Mouse (Mus musculus) neural tube, embryonic 11.5 days (tissue): ENCODE data around the gene Nrg3. TPM values are rescaled to one million over a fixed set of nuclear protein-coding genes. Genes with fewer than 3 reads are reported as not detected.

Experiments
- ATAC-seq: fragments of 200-750 bp; cut with Nextera tagmentation; 2 replicates; pipeline ENCODE4 v1.8.0; 2017; ENCODE audit warnings: moderate number of reproducible peaks, mild to moderate bottlenecking, moderate TSS enrichment, moderate library complexity; ENCODE audit not compliant: insufficient read depth, low FRiP score, low TSS enrichment
- DNase-seq: peaks from one replicate; pipeline ENCODE4 v3.0.0-alpha.2; 2015; ENCODE audit warnings: low spot score
- H3K27ac ChIP-seq: fragments of 300-500 bp; sonication (generic); 2 replicates; pipeline ENCODE4 v1.5.1; 2014; ENCODE audit warnings: low read depth, mild to moderate bottlenecking, low read length
- H3K27me3 ChIP-seq: fragments of 300-500 bp; sonication (generic); 2 replicates; pipeline ENCODE4 v1.6.1; 2014; ENCODE audit warnings: mild to moderate bottlenecking, low read length, mixed read lengths; ENCODE audit not compliant: control insufficient read depth, insufficient read depth
- H3K36me3 ChIP-seq: fragments of 300-500 bp; sonication (generic); 2 replicates; pipeline ENCODE4 v1.6.1; 2014; ENCODE audit warnings: mild to moderate bottlenecking, low read length, moderate library complexity, mixed read lengths; ENCODE audit not compliant: control insufficient read depth, insufficient read depth
- H3K4me1 ChIP-seq: fragments of 300-500 bp; sonication (generic); 2 replicates; pipeline ENCODE4 v1.6.1; 2014; ENCODE audit warnings: low read length, mixed read lengths; ENCODE audit not compliant: control insufficient read depth, insufficient read depth
- H3K4me2 ChIP-seq: fragments of 300-500 bp; sonication (generic); 2 replicates; pipeline ENCODE4 v1.6.1; 2014; ENCODE audit warnings: low read depth, mild to moderate bottlenecking, moderate library complexity
- H3K4me3 ChIP-seq: fragments of 300-500 bp; sonication (generic); 2 replicates; pipeline ENCODE4 v1.5.1; 2014; ENCODE audit warnings: low read depth, low read length
- H3K9ac ChIP-seq: fragments of 300-500 bp; sonication (generic); 2 replicates; pipeline ENCODE4 v1.6.1; 2014; ENCODE audit warnings: mild to moderate bottlenecking, low read length
- H3K9me3 ChIP-seq: fragments of 300-500 bp; sonication (generic); 2 replicates; pipeline ENCODE4 v1.6.1; 2016; ENCODE audit warnings: low read length; ENCODE audit not compliant: control insufficient read depth
- WGBS: fragments of 180-500 bp; shearing (Covaris S2); extraction: QIAGEN DNeasy Blood & Tissue Kit; methylation state at CpG from one replicate; pipeline ENCODE4 v1.1.7; 2014; 5-methylcytosine and 5-hydroxymethylcytosine counted together
- polyA plus RNA-seq: library from polyadenylated mRNA; unstranded; fragments of >200 nt; fragmentation: Nextera tagmentation; extraction: Ambion mirVana; gene quantifications from 2 replicates; pipeline ENCODE4 v1.2.1, GENCODE M21; 2014

Nrg3 gene
- polyA plus RNA-seq, 1 experiment from 2014 or later: 1.6 TPM

GRCm38 (mm10) chr14:38991847-38992573 is 480.9 kb downstream of the Nrg3 start:
- no peaks in the 10 kb centered on the region for H3K9me3 ChIP-seq
- ATAC-seq: no peak
- 78% methylated on average over 7 of the region's 7 CpGs for WGBS
- no peaks in the 10 kb centered on the region for H3K36me3 ChIP-seq
- H3K4me2 ChIP-seq: no peak overlapping the region
- no peak overlapping the region for H3K4me3 ChIP-seq
- no peaks in the 10 kb centered on the region for H3K27me3 ChIP-seq
- H3K27ac ChIP-seq: no peak overlapping the region
- DNase-seq: peak; percentile 13
- H3K4me1 ChIP-seq: no peaks in the 10 kb centered on the region
- no peak overlapping the region for H3K9ac ChIP-seq

- no peak overlapping the region for H3K4me2 ChIP-seq
- no peak overlapping the region for H3K9ac ChIP-seq
- H3K27ac ChIP-seq: no peak overlapping the region
- H3K36me3 ChIP-seq: no peaks in the 10 kb centered on the region
- ATAC-seq (no peak), DNase-seq (no peak)
- no peak overlapping the region for H3K4me3 ChIP-seq
- no peaks in the 10 kb centered on the region for H3K4me1 ChIP-seq
- H3K27me3 ChIP-seq: no peaks in the 10 kb centered on the region
- no peaks in the 10 kb centered on the region for H3K9me3 ChIP-seq
- WGBS: 84% methylated on average over 7 of the region's 7 CpGs
Measured at GRCm38 (mm10) chr14:38959367-38959766, 513.5 kb downstream of the Nrg3 start.

GRCm38 (mm10) chr14:38937481-38937880 is 535.4 kb downstream of the Nrg3 start:
- no peak overlapping the region for H3K4me3 ChIP-seq
- whole genome bisulfite sequencing: 85% methylated on average over 1 of the region's 1 CpGs
- no peak overlapping the region for H3K4me2 ChIP-seq
- ATAC-seq: no peak
- no peak for DNase-seq
- no peaks in the 10 kb centered on the region for H3K9me3 ChIP-seq
- no peaks in the 10 kb centered on the region for H3K27me3 ChIP-seq
- H3K4me1 ChIP-seq: no peaks in the 10 kb centered on the region
- H3K27ac ChIP-seq: no peak overlapping the region
- no peaks in the 10 kb centered on the region for H3K36me3 ChIP-seq
- no peak overlapping the region for H3K9ac ChIP-seq

GRCm38 (mm10) chr14:38936483-38937054 is 536.3 kb downstream of the Nrg3 start:
- no peak overlapping the region for H3K9ac ChIP-seq
- H3K9me3 ChIP-seq: no peaks in the 10 kb centered on the region
- H3K4me3 ChIP-seq: no peak overlapping the region
- DNase-seq: no peak
- no peaks in the 10 kb centered on the region for H3K4me1 ChIP-seq
- no peaks in the 10 kb centered on the region for H3K27me3 ChIP-seq
- H3K4me2 ChIP-seq: no peak overlapping the region
- no peaks in the 10 kb centered on the region for H3K36me3 ChIP-seq
- peak; percentile 38; the same call in 1 of the 2 replicates for ATAC-seq
- WGBS: 47% methylated on average over 2 of the region's 2 CpGs
- H3K27ac ChIP-seq: no peak overlapping the region

GRCm38 (mm10) chr14:38923652-38924051 is 549.2 kb downstream of the Nrg3 start:
- Histone ChIP-seq H3K9ac (no peak overlapping the region), H3K4me2 (no peak overlapping the region), H3K27me3 (no peaks in the 10 kb centered on the region), H3K36me3 (no peaks in the 10 kb centered on the region), H3K4me3 (no peak overlapping the region), H3K27ac (no peak overlapping the region), H3K4me1 (no peaks in the 10 kb centered on the region), H3K9me3 (no peaks in the 10 kb centered on the region)
- ATAC-seq: no peak
- 83% methylated on average over 1 of the region's 1 CpGs for WGBS
- no peak for DNase-seq

GRCm38 (mm10) chr14:38920800-38921199 is 552.1 kb downstream of the Nrg3 start:
- no peak overlapping the region for H3K4me2 ChIP-seq
- DNase-seq (no peak), ATAC-seq (no peak)
- no peaks in the 10 kb centered on the region for H3K36me3 ChIP-seq
- WGBS: 81% methylated on average over 2 of the region's 2 CpGs
- no peak overlapping the region for H3K9ac ChIP-seq
- no peaks in the 10 kb centered on the region for H3K4me1 ChIP-seq
- H3K27me3 ChIP-seq: no peaks in the 10 kb centered on the region
- H3K4me3 ChIP-seq: no peak overlapping the region
- H3K9me3 ChIP-seq: no peaks in the 10 kb centered on the region
- H3K27ac ChIP-seq: no peak overlapping the region

- H3K9ac ChIP-seq: no peak overlapping the region
- no peak overlapping the region for H3K27ac ChIP-seq
- no peaks in the 10 kb centered on the region for H3K36me3 ChIP-seq
- H3K4me1 ChIP-seq: no peaks in the 10 kb centered on the region
- WGBS: 66% methylated on average over 2 of the region's 2 CpGs
- H3K27me3 ChIP-seq: no peaks in the 10 kb centered on the region
- no peak overlapping the region for H3K4me3 ChIP-seq
- ATAC-seq (no peak), DNase-seq (no peak)
- no peak overlapping the region for H3K4me2 ChIP-seq
- H3K9me3 ChIP-seq: no peaks in the 10 kb centered on the region
Measured at GRCm38 (mm10) chr14:38870591-38870990, 602.3 kb downstream of the Nrg3 start.

GRCm38 (mm10) chr14:38847566-38847965 is 625.3 kb downstream of the Nrg3 start:
- H3K27ac ChIP-seq: no peak overlapping the region
- no peaks in the 10 kb centered on the region for H3K27me3 ChIP-seq
- H3K4me3 ChIP-seq: no peak overlapping the region
- H3K4me1 ChIP-seq: no peaks in the 10 kb centered on the region
- no peaks in the 10 kb centered on the region for H3K9me3 ChIP-seq
- WGBS: 96% methylated on average over 1 of the region's 1 CpGs
- no peaks in the 10 kb centered on the region for H3K36me3 ChIP-seq
- DNase-seq: no peak
- ATAC-seq: no peak
- H3K4me2 ChIP-seq: no peak overlapping the region
- no peak overlapping the region for H3K9ac ChIP-seq

- WGBS: 88% methylated on average over 1 of the region's 1 CpGs
Measured at GRCm38 (mm10) chr14:38847091-38847490, 625.8 kb downstream of the Nrg3 start.

More at GRCm38 (mm10) chr14:38847091-38847490, 625.8 kb downstream of the Nrg3 start:
- no peak for ATAC-seq
- no peaks in the 10 kb centered on the region for H3K4me1 ChIP-seq
- no peaks in the 10 kb centered on the region for H3K27me3 ChIP-seq
- H3K4me2 ChIP-seq: no peak overlapping the region
- no peaks in the 10 kb centered on the region for H3K9me3 ChIP-seq
- H3K36me3 ChIP-seq: no peaks in the 10 kb centered on the region
- no peak for DNase-seq
- no peak overlapping the region for H3K27ac ChIP-seq
- H3K9ac ChIP-seq: no peak overlapping the region
- H3K4me3 ChIP-seq: no peak overlapping the region
